Mouse (Mus musculus): ENCODE data around the gene Sgo2b. TPM values are rescaled to one million over a fixed set of nuclear protein-coding genes. Genes with fewer than 3 reads are reported as not detected.

The Sgo2b gene
- not detected in 2 replicates for polyA plus RNA-seq (2012; ENCODE audit: low replicate concordance)

DNA sequence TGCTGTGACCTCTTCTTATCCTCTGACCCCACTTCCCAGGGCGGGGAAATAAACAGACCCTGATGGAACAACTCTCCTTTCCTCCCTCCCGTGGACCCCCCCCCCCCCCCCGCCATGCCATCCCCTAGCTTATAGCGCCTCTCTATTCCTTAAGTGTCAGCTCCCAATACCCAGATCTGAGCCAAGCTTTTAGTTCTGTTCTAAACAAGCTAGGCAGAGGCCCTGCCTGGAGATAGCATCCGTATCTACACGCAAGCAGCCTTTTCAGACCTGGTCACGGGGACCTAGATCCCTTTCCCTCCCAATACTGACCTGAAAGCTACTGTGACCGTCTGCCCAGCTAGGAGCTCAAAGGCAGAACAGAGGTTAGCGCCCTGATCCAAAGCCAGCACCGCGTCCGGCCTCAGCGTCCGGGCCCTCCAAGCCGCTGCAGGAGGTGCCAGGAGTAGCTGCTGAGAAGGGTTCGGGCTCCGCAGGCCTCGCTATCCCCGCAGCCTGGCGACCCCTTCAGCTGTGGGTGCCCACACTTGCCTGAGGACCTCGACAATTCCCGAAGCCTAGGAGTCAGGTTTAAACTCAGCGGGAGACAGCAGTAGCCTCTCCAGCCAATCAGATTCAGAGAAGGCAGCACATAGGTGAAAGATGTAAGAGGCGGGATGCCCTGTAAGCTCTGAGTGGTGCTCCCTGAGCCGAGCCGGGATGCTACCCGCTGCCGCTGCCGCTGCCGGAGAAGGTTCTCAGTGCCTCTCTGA is at the start of gene Sgo2b:
Sgo2b (minus strand) TSS at position 623 of the 752 bp plus-strand sequence.

